Mouse (Mus musculus) adrenal gland, postnatal 36 days (tissue): ENCODE measurements around the gene Zfp882. TPM values are rescaled to one million over a fixed set of nuclear protein-coding genes. Genes with fewer than 3 reads are reported as not detected.
"Not testable (repeated sequence)": the region's sequence is repeated elsewhere in the genome, so short reads cannot be mapped to it uniquely, and the experiment has no call there.

Experiments
- DNase-seq, 2 experiments: peaks; one replicate each; pipeline ENCODE4 v3.0.0; 2021; ENCODE audit warnings: mixed read lengths in 1 of 2
- total RNA-seq, 2 experiments: library from RNA; stranded (reverse); gene quantifications; 2 replicates each; pipeline ENCODE4 v1.2.3; 2021

Gene Zfp882
- total RNA-seq, 2 experiments from 2014 or later, result 5.7 to 6.5 TPM

GRCm38 (mm10) chr8:71952489-71952888, 44.1 kb downstream of the Zfp882 start:
- no peak for DNase-seq

- not testable (repeated sequence) for DNase-seq
Observed at GRCm38 (mm10) chr8:71952961-71953700, 44.7 kb downstream of the Zfp882 start.

- no peak for DNase-seq
Observed at GRCm38 (mm10) chr8:71954666-71955065, 46.3 kb downstream of the Zfp882 start.

GRCm38 (mm10) chr8:71960483-71960882, 52.1 kb downstream of the Zfp882 start:
- DNase-seq, result peak in 1 of 2 experiments; percentile 41

- DNase-seq, result no peak
Observed at GRCm38 (mm10) chr8:71961796-71962195, 53.4 kb downstream of the Zfp882 start.

GRCm38 (mm10) chr8:71964051-71964450, 55.6 kb downstream of the Zfp882 start:
- peak; percentile 59 to 77 for DNase-seq

GRCm38 (mm10) chr8:71965166-71965565, 56.8 kb downstream of the Zfp882 start:
- DNase-seq, result peak; percentile 58 to 72

Other genes starting within 250 kb of the Zfp882 start
- gene Unc13a, start 236.9 kb upstream of the Zfp882 start, total RNA-seq, result 1 to 10 TPM; 4.6 to 7.3 TPM
- 10 to 100 TPM; 11.3 to 13.0 TPM for gene Jak3, start 232.3 kb upstream of the Zfp882 start, total RNA-seq
- 1 to 10 TPM; 4.0 to 4.7 TPM for gene Insl3, start 219.4 kb upstream of the Zfp882 start, total RNA-seq
- gene B3gnt3, start 206.8 kb upstream of the Zfp882 start, total RNA-seq, result 1 to 10 TPM; 4.0 to 4.5 TPM
- gene Fcho1, start 182.9 kb upstream of the Zfp882 start, total RNA-seq, result 1 to 10 TPM in 1 of 2 experiments, under 1 TPM in 1; 0.50 to 3.2 TPM
- gene Zfp709, start 26.6 kb upstream of the Zfp882 start, total RNA-seq, result 1 to 10 TPM; 4.8 to 6.9 TPM
- gene Zfp617, start within 50 bp of the Zfp882 start, total RNA-seq, result 10 to 100 TPM; 31.8 to 35.7 TPM
- 10 to 100 TPM; 16.0 to 23.1 TPM for gene Zfp961, start 42.4 kb downstream of the Zfp882 start, total RNA-seq
- gene Cyp4f18, start 101.0 kb downstream of the Zfp882 start, total RNA-seq, result 1 to 10 TPM; 4.8 to 6.0 TPM
- not detected for gene Olfr372, start 132.6 kb downstream of the Zfp882 start, total RNA-seq
- not detected for gene Olfr373, start 174.6 kb downstream of the Zfp882 start, total RNA-seq
- gene Olfr374, start 198.4 kb downstream of the Zfp882 start, total RNA-seq, result not detected
- gene Tpm4, start 226.4 kb downstream of the Zfp882 start, total RNA-seq, result 100 to 1,000 TPM; 198 to 284 TPM